Mouse (Mus musculus) neural tube, embryonic 13.5 days (tissue): Measurements from ENCODE around the gene Map4k4. TPM values are rescaled to one million over a fixed set of nuclear protein-coding genes. Genes with fewer than 3 reads are reported as not detected.
A peak's percentile ranks its signal among the peaks of the same experiment; 100 is the strongest.

Experiments used
- ATAC-seq: fragments of 200-750 bp; cut with Nextera tagmentation; 2 replicates; pipeline ENCODE4 v1.8.0; 2017; ENCODE audit warnings: low read depth, mild to moderate bottlenecking, moderate TSS enrichment, moderate library complexity
- H3K27ac ChIP-seq: fragments of 300-500 bp; sonication (generic); replicated peaks from 2 replicates; pipeline ENCODE4 v1.5.1; 2015; ENCODE audit warnings: moderate library complexity, mild to moderate bottlenecking, inconsistent platforms
- H3K27me3 ChIP-seq: fragments of 300-500 bp; sonication (generic); 2 replicates; pipeline ENCODE4 v1.6.1; 2015; ENCODE audit warnings: mild to moderate bottlenecking, inconsistent platforms
- H3K36me3 ChIP-seq: fragments of 300-500 bp; sonication (generic); 2 replicates; pipeline ENCODE4 v1.6.1; 2015; ENCODE audit warnings: mild to moderate bottlenecking, inconsistent platforms
- H3K4me1 ChIP-seq: fragments of 300-500 bp; sonication (generic); replicated peaks from 2 replicates; pipeline ENCODE4 v1.6.1; 2015; ENCODE audit warnings: inconsistent platforms
- H3K4me2 ChIP-seq: fragments of 300-500 bp; sonication (generic); 2 replicates; pipeline ENCODE4 v1.6.1; 2015; ENCODE audit warnings: inconsistent platforms, mild to moderate bottlenecking, moderate library complexity
- H3K4me3 ChIP-seq: fragments of 300-500 bp; sonication (generic); 2 replicates; pipeline ENCODE4 v1.5.1; 2015; ENCODE audit warnings: mild to moderate bottlenecking, inconsistent platforms
- H3K9ac ChIP-seq: fragments of 300-500 bp; sonication (generic); 2 replicates; pipeline ENCODE4 v1.6.1; 2015; ENCODE audit warnings: moderate library complexity, mild to moderate bottlenecking, inconsistent platforms
- H3K9me3 ChIP-seq: fragments of 300-500 bp; sonication (generic); 2 replicates; pipeline ENCODE4 v1.6.1; 2016; ENCODE audit warnings: inconsistent platforms
- WGBS: fragments of 180-500 bp; shearing (Covaris S2); methylation state at CpG from one replicate; pipeline ENCODE4 v1.1.7; 2015; 5-methylcytosine and 5-hydroxymethylcytosine counted together
- polyA plus RNA-seq: library from polyadenylated mRNA; unstranded; fragments of >200 nt; fragmentation: Nextera tagmentation; extraction: Ambion mirVana; gene quantifications from 2 replicates; pipeline ENCODE4 v1.2.1, GENCODE M21; 2015

The Map4k4 gene
- polyA plus RNA-seq, 1 experiment from 2014 or later = 49.0 TPM

DNA sequence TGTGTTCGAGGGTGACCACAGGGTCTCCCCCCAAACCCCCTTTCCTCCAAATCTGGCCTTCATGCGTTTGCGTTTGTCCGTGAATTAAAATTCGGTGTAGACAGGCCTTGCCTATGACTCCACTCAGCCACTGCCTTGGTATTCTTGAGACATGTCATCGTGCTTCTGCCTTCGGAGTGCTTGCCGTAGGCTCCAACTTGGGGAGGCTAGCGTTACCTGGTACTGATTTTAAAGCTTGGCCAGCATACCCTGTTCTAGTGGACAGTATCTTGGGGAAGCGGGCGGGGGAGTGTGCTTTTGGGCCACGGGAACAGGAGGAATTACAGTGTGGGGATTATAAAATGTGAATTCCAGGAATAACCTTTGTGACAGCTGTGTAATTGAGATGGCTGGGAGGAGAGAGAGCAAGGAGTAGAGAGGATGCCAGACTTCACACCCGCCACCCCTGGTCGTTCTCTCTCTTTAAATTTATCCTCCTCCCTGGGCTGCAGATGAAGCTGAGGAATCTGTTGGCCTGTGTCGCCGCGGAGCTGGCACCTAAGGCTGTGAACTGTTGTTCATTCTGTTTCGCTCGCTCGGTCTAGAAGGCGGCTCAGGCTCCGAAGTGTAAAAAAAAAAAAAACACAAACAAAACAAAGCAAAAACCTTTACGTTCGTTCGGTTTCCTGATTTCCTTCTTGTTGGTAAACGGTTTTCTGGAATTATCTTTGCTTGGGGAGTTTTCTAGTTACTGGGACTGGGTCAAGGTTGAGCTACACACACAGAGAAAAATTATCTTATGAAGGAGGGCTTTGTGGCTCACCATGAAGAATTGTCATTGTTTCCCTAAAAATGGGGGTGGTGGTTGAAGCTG lies 1.4 kb downstream of the Map4k4 start:
- ATAC-seq = no peak
- peaks cover 61% of the 10 kb centered on the region for H3K4me1 ChIP-seq
- peak overlapping the region; percentile 96 for H3K4me2 ChIP-seq
- H3K4me3 ChIP-seq = peak overlapping the region; percentile 96
- H3K36me3 ChIP-seq = peaks cover 18% of the 10 kb centered on the region
- peak overlapping the region; percentile 100 for H3K9ac ChIP-seq
- H3K9me3 ChIP-seq = no peaks in the 10 kb centered on the region
- under 1% methylated on average over 26 of the region's 26 CpGs for WGBS
- peak overlapping the region; percentile 100 for H3K27ac ChIP-seq
- H3K27me3 ChIP-seq = no peaks in the 10 kb centered on the region

DNA sequence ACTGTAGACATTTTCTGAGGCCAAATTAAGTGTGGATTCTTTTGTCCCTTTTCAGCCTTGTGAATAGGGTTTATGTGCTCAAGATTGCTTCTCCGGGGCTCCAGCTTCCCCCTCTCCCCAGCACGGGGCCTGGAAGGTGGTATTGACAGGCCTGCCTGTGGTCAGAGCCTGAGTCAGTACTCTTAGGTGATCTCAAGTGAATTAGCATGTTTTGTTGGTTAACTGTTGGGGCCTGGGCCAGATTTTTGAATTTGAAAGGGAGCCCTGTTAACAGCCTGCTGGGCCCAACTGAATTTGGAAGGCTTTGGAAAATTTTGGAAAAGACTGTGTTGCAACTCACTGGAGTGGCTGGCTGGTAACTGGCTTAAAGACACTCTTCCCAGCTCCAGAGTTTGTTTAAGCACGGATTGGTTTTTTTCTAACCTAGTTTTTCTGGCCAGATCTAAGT lies 2.0 kb downstream of the Map4k4 start:
- ATAC-seq = no peak
- H3K36me3 ChIP-seq = peaks cover 24% of the 10 kb centered on the region
- peak overlapping the region; percentile 96 for H3K4me2 ChIP-seq
- H3K4me1 ChIP-seq = peaks cover 67% of the 10 kb centered on the region
- H3K4me3 ChIP-seq = peak overlapping the region; percentile 96
- H3K9ac ChIP-seq = peak overlapping the region; percentile 100
- WGBS = under 1% methylated on average over 3 of the region's 3 CpGs
- no peaks in the 10 kb centered on the region for H3K27me3 ChIP-seq
- peak overlapping the region; percentile 100 for H3K27ac ChIP-seq
- H3K9me3 ChIP-seq = no peaks in the 10 kb centered on the region

GRCm38 (mm10) chr1:39904720-39905119 lies 4.0 kb downstream of the Map4k4 start:
- Histone ChIP-seq H3K9me3 (no peaks in the 10 kb centered on the region), H3K4me1 (peaks cover 76% of the 10 kb centered on the region), H3K27me3 (no peaks in the 10 kb centered on the region), H3K4me3 (peak overlapping the region; percentile 96), H3K27ac (no peak overlapping the region), H3K36me3 (peaks cover 24% of the 10 kb centered on the region), H3K9ac (no peak overlapping the region), H3K4me2 (peak overlapping the region; percentile 96)
- WGBS = 88% methylated on average over 3 of the region's 3 CpGs
- no peak for ATAC-seq

GRCm38 (mm10) chr1:39906921-39907320 lies 6.2 kb downstream of the Map4k4 start:
- Histone ChIP-seq H3K9me3 (no peaks in the 10 kb centered on the region), H3K4me1 (peaks cover 89% of the 10 kb centered on the region), H3K4me3 (no peak overlapping the region), H3K4me2 (peak overlapping the region; percentile 22), H3K9ac (no peak overlapping the region), H3K27me3 (no peaks in the 10 kb centered on the region), H3K27ac (no peak overlapping the region), H3K36me3 (peaks cover 41% of the 10 kb centered on the region)
- no peak for ATAC-seq
- 69% methylated on average over 11 of the region's 11 CpGs for WGBS

GRCm38 (mm10) chr1:39908976-39909375 lies 8.3 kb downstream of the Map4k4 start:
- H3K27me3 ChIP-seq = no peaks in the 10 kb centered on the region
- no peak overlapping the region for H3K4me2 ChIP-seq
- H3K4me3 ChIP-seq = no peak overlapping the region
- 97% methylated on average over 2 of the region's 2 CpGs for WGBS
- ATAC-seq = no peak
- H3K36me3 ChIP-seq = peaks cover 47% of the 10 kb centered on the region
- H3K9me3 ChIP-seq = no peaks in the 10 kb centered on the region
- H3K27ac ChIP-seq = no peak overlapping the region
- H3K9ac ChIP-seq = no peak overlapping the region
- peaks cover 94% of the 10 kb centered on the region for H3K4me1 ChIP-seq

GRCm38 (mm10) chr1:39911446-39911845 lies 10.7 kb downstream of the Map4k4 start:
- WGBS = 73% methylated on average over 3 of the region's 3 CpGs
- H3K36me3 ChIP-seq = peaks cover 48% of the 10 kb centered on the region

DNA sequence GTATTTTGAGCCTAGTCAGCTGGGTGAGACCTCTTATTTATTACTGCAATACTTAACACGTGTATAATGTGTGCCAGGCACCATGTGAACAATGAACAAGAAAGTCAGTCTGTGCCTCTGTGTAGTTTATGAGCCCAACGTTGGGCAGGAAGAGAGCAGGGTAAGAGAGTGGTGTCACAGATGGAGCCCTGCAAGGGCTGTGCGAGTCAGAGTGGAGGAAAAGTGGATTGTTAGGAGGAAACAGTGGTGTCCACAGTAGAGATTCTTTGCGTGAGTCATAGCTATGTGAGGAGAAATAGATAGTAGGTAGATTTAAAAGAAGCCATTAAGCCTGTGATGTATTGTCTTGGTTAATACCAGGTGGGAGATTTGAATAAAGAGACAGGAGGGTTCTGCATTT lies 12.5 kb downstream of the Map4k4 start:
- H3K36me3 ChIP-seq = peaks cover 39% of the 10 kb centered on the region
- WGBS = 66% methylated on average over 4 of the region's 4 CpGs

More at GRCm38 (mm10) chr1:39911446-39911845, 10.7 kb downstream of the Map4k4 start:
- no peak overlapping the region for H3K4me2 ChIP-seq
- no peaks in the 10 kb centered on the region for H3K27me3 ChIP-seq
- ATAC-seq = no peak; the same call in 1 of the 2 replicates
- no peak overlapping the region for H3K4me3 ChIP-seq
- no peaks in the 10 kb centered on the region for H3K9me3 ChIP-seq
- no peak overlapping the region for H3K27ac ChIP-seq
- no peak overlapping the region for H3K9ac ChIP-seq
- H3K4me1 ChIP-seq = peaks cover 77% of the 10 kb centered on the region

DNA sequence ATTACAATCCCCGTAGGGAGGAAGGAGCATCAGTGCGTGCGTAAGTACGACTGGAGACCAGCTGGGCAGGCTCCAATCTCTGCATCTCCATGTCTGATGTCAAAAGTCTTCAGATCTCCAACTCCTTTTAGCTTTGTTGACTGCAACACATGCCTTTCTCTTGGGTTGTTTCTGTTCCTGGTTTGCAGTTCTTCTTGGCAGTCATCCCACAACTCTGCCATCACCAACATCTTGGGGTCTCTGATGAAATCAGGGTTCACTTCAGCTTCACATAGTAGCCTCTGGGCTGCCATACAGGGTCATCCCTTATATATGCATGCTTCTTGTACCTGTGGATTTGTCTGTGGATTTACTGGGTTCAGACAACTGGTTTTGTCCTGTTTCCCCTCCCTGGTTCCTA lies 15.4 kb downstream of the Map4k4 start:
- no peaks in the 10 kb centered on the region for H3K9me3 ChIP-seq
- H3K27me3 ChIP-seq = no peaks in the 10 kb centered on the region
- WGBS = 85% methylated on average over 4 of the region's 4 CpGs
- no peak for ATAC-seq
- peaks cover 26% of the 10 kb centered on the region for H3K36me3 ChIP-seq
- H3K9ac ChIP-seq = no peak overlapping the region
- H3K27ac ChIP-seq = no peak overlapping the region
- H3K4me3 ChIP-seq = no peak overlapping the region
- H3K4me2 ChIP-seq = no peak overlapping the region
- H3K4me1 ChIP-seq = peaks cover 68% of the 10 kb centered on the region

More for the DNA sequence above, 12.5 kb downstream of the Map4k4 start:
- Histone ChIP-seq H3K27ac (no peak overlapping the region), H3K4me3 (no peak overlapping the region), H3K4me2 (no peak overlapping the region), H3K9me3 (no peaks in the 10 kb centered on the region), H3K4me1 (peaks cover 74% of the 10 kb centered on the region), H3K27me3 (no peaks in the 10 kb centered on the region), H3K9ac (no peak overlapping the region)
- no peak for ATAC-seq

DNA sequence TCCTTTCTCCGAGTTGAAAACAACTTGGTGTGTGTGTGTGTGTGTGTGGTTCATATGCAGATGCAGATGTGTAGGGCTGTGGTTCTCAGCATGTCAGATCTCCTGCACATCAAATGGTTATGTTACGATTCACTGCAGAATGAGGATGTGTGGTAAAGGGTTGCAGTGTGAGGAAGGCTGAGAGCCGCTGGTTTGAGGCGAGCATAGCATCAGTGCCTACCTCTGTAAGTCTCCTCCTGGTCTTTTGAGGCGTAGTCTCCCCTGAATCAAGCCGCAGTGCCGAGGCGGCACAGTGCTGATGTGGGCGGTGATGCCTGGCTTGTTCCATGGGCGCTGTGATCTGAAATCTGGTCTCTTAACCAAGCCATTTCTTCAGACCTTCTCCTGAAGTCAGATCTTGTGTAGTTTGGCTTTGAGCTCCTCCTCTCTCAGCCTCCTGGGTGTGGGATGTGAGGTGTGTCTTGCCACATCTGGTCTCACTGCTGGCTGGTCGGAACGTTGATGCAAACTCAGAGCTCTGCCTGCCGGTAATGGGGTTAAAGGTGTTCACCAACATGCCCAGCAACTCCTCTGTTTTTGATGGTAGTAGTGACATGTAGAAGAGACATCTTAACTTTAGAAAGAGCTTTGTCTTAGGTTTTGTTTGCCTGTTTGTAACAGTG lies 17.3 kb downstream of the Map4k4 start:
- H3K4me1 ChIP-seq = peaks cover 73% of the 10 kb centered on the region
- no peaks in the 10 kb centered on the region for H3K9me3 ChIP-seq
- no peaks in the 10 kb centered on the region for H3K27me3 ChIP-seq
- no peak overlapping the region for H3K9ac ChIP-seq
- H3K4me3 ChIP-seq = no peak overlapping the region
- ATAC-seq = no peak
- peaks cover 15% of the 10 kb centered on the region for H3K36me3 ChIP-seq
- no peak overlapping the region for H3K27ac ChIP-seq
- 84% methylated on average over 13 of the region's 13 CpGs for WGBS
- H3K4me2 ChIP-seq = no peak overlapping the region

- peaks cover 15% of the 10 kb centered on the region for H3K36me3 ChIP-seq
- 87% methylated on average over 7 of the region's 7 CpGs for WGBS
- no peak overlapping the region for H3K4me2 ChIP-seq
- no peak for ATAC-seq
- no peaks in the 10 kb centered on the region for H3K9me3 ChIP-seq
- no peaks in the 10 kb centered on the region for H3K27me3 ChIP-seq
- peaks cover 73% of the 10 kb centered on the region for H3K4me1 ChIP-seq
- H3K4me3 ChIP-seq = no peak overlapping the region
- no peak overlapping the region for H3K9ac ChIP-seq
- H3K27ac ChIP-seq = no peak overlapping the region
Measured at GRCm38 (mm10) chr1:39918517-39919115, 17.9 kb downstream of the Map4k4 start.

- Histone ChIP-seq H3K36me3 (peaks cover 18% of the 10 kb centered on the region), H3K4me1 (peaks cover 85% of the 10 kb centered on the region), H3K27ac (no peak overlapping the region), H3K4me2 (no peak overlapping the region), H3K27me3 (no peaks in the 10 kb centered on the region), H3K9me3 (no peaks in the 10 kb centered on the region), H3K9ac (no peak overlapping the region), H3K4me3 (no peak overlapping the region)
- ATAC-seq = no peak
- WGBS = 85% methylated on average over 2 of the region's 2 CpGs
Measured at GRCm38 (mm10) chr1:39920616-39921015, 19.9 kb downstream of the Map4k4 start.

GRCm38 (mm10) chr1:39921996-39922395 lies 21.3 kb downstream of the Map4k4 start:
- H3K9ac ChIP-seq = no peak overlapping the region
- WGBS = 81% methylated on average over 3 of the region's 3 CpGs
- H3K36me3 ChIP-seq = peaks cover 13% of the 10 kb centered on the region; the same call in 1 of the 2 replicates
- peaks cover 88% of the 10 kb centered on the region for H3K4me1 ChIP-seq
- H3K27me3 ChIP-seq = no peaks in the 10 kb centered on the region
- no peak overlapping the region for H3K4me3 ChIP-seq
- no peak overlapping the region; the same call in 1 of the 2 replicates for H3K27ac ChIP-seq
- ATAC-seq = no peak
- H3K4me2 ChIP-seq = no peak overlapping the region
- H3K9me3 ChIP-seq = no peaks in the 10 kb centered on the region
